Mouse (Mus musculus) liver, embryonic 14.5 days (tissue): ENCODE measurements around the gene Actn4. TPM values are rescaled to one million over a fixed set of nuclear protein-coding genes. Genes with fewer than 3 reads are reported as not detected.

ENCODE experiments used
- ATAC-seq: fragments of 200-750 bp; cut with Nextera tagmentation; 2 replicates; pipeline ENCODE4 v1.8.0; 2017; ENCODE audit warnings: moderate number of reproducible peaks, mild to moderate bottlenecking, moderate library complexity; ENCODE audit not compliant: insufficient read depth
- DNase-seq, 3 experiments: peaks; one replicate each; pipeline ENCODE4 v3.0.0-alpha.2; 2012 to 2013; ENCODE audit warnings: low read depth in 3 of 3, low spot score in 3 of 3
- H3K27ac ChIP-seq: fragments of 300-500 bp; sonication (generic); 2 replicates; pipeline ENCODE4 v1.5.1; 2014; ENCODE audit warnings: moderate library complexity, mild to moderate bottlenecking, control low read depth, inconsistent platforms
- H3K27me3 ChIP-seq: fragments of 300-500 bp; sonication (generic); 2 replicates; pipeline ENCODE4 v1.6.1; 2014; ENCODE audit warnings: mild to moderate bottlenecking, low read length, moderate library complexity; ENCODE audit not compliant: control insufficient read depth, insufficient read depth
- H3K36me3 ChIP-seq: fragments of 300-500 bp; sonication (generic); replicated peaks from 2 replicates; pipeline ENCODE4 v1.6.1; 2014; ENCODE audit warnings: low read depth; ENCODE audit not compliant: control insufficient read depth, insufficient read depth
- H3K4me1 ChIP-seq, 2 experiments: fragments of 200-500 bp in 1 of 2; fragments of 300-500 bp in 1 of 2; sonication (generic) in 1 of 2; replicated peaks; 2 replicates each; pipeline ENCODE4 v1.6.1; 2012 to 2014; ENCODE audit warnings: antibody characterized with exemption in 1 of 2, inconsistent platforms in 1 of 2, low read length in 1 of 2; ENCODE audit not compliant: control insufficient read depth in 2 of 2, insufficient read depth in 2 of 2
- H3K4me2 ChIP-seq: fragments of 300-500 bp; sonication (generic); 2 replicates; pipeline ENCODE4 v1.6.1; 2014; ENCODE audit warnings: low read depth, mild to moderate bottlenecking, control low read depth, moderate library complexity
- H3K4me3 ChIP-seq, 2 experiments: fragments of 200-500 bp in 1 of 2; fragments of 300-500 bp in 1 of 2; sonication (generic) in 1 of 2; 2 replicates each; pipeline ENCODE4 v1.5.1; 2012 to 2014; ENCODE audit warnings: low read depth in 2 of 2, low read length in 2 of 2, mild to moderate bottlenecking in 2 of 2, control low read depth in 1 of 2, inconsistent platforms in 1 of 2, moderate library complexity in 1 of 2; ENCODE audit not compliant: insufficient read depth in 1 of 2
- H3K9ac ChIP-seq: fragments of 300-500 bp; sonication (generic); replicated peaks from 2 replicates; pipeline ENCODE4 v1.6.1; 2014; ENCODE audit warnings: mild to moderate bottlenecking, control low read depth, moderate library complexity
- H3K9me3 ChIP-seq: fragments of 300-500 bp; sonication (generic); 2 replicates; pipeline ENCODE4 v1.6.1; 2016; ENCODE audit warnings: low read length, mixed read lengths; ENCODE audit not compliant: control insufficient read depth
- CTCF ChIP-seq: IDR thresholded peaks from 2 replicates; pipeline ENCODE4 v1.5.1; 2016; ENCODE audit warnings: antibody characterized with exemption, low read depth, control low read depth
- EP300 ChIP-seq: IDR thresholded peaks from 2 replicates; pipeline ENCODE4 v1.6.1; 2016; ENCODE audit warnings: antibody characterized with exemption, low read depth
- WGBS: fragments of 180-500 bp; shearing (Covaris S2); extraction: QIAGEN DNeasy Blood & Tissue Kit; methylation state at CpG from one replicate; pipeline ENCODE4 v1.1.7; 2014; ENCODE audit not compliant: insufficient replicate concordance; 5-methylcytosine and 5-hydroxymethylcytosine counted together
- polyA plus RNA-seq, 2 experiments: library from polyadenylated mRNA; depleted of rRNA in 1 of 2; stranded (reverse) in 1 of 2; unstranded in 1 of 2; fragments of >200 nt; fragmentation: Nextera tagmentation in 1 of 2; extraction: Ambion mirVana in 1 of 2; gene quantifications; 2 replicates each; pipeline versions ENCODE4 v1.2.1 to v1.2.3; 2012 to 2014

The Actn4 gene
- polyA plus RNA-seq, 2 experiments, result 80.4 to 94.5 TPM

- 79% methylated on average over 4 of the region's 4 CpGs for WGBS
- no peak for ATAC-seq
- Histone ChIP-seq H3K9ac (no peak overlapping the region), H3K9me3 (no peaks in the 10 kb centered on the region), H3K4me3 (no peak overlapping the region), H3K27me3 (no peaks in the 10 kb centered on the region), H3K4me2 (no peak overlapping the region), H3K27ac (no peak overlapping the region), H3K4me1 (peaks cover 4 to 42% of the 10 kb centered on the region in 2 experiments; a peak in 3 of 4 replicates), H3K36me3 (0 out of 2 replicates have a peak, but pooled peaks cover 3% of the 10 kb centered on the region)
- TF ChIP-seq EP300, result no peak
- no peak for TF ChIP-seq CTCF
- no peak for DNase-seq
Observed at GRCm38 (mm10) chr7:28931695-28932039, 30.5 kb downstream of the Actn4 start.

GRCm38 (mm10) chr7:28931032-28931694 lies 31.0 kb downstream of the Actn4 start:
- TF ChIP-seq CTCF (no peak), EP300 (no peak)
- Histone ChIP-seq H3K27ac (no peak overlapping the region), H3K4me1 (peaks cover under 1 to 39% of the 10 kb centered on the region in 2 experiments; a peak in 3 of 4 replicates), H3K4me3 (no peak overlapping the region), H3K9me3 (no peaks in the 10 kb centered on the region), H3K4me2 (no peak overlapping the region), H3K27me3 (no peaks in the 10 kb centered on the region), H3K9ac (no peak overlapping the region), H3K36me3 (0 out of 2 replicates have a peak, but pooled peaks cover 3% of the 10 kb centered on the region)
- ATAC-seq (no peak), DNase-seq (no peak)
- WGBS, result 84% methylated on average over 7 of the region's 7 CpGs

GRCm38 (mm10) chr7:28930320-28931031 lies 31.7 kb downstream of the Actn4 start:
- H3K4me1 ChIP-seq, result peaks cover 0 to 42% of the 10 kb centered on the region in 2 experiments; a peak in 3 of 4 replicates
- WGBS, result 59% methylated on average over 5 of the region's 5 CpGs
- no peak overlapping the region for H3K4me2 ChIP-seq
- no peak overlapping the region for H3K9ac ChIP-seq
- H3K36me3 ChIP-seq, result 0 out of 2 replicates have a peak, but pooled peaks cover 3% of the 10 kb centered on the region
- no peaks in the 10 kb centered on the region for H3K27me3 ChIP-seq
- DNase-seq (no peak), ATAC-seq (no peak)
- no peak overlapping the region for H3K27ac ChIP-seq
- H3K9me3 ChIP-seq, result no peaks in the 10 kb centered on the region
- TF ChIP-seq CTCF (no peak), EP300 (no peak)
- H3K4me3 ChIP-seq, result no peak overlapping the region

- H3K4me3 ChIP-seq, result no peak overlapping the region
- no peak for ATAC-seq
- no peak overlapping the region for H3K27ac ChIP-seq
- TF ChIP-seq EP300, result no peak
- no peak for TF ChIP-seq CTCF
- no peak overlapping the region for H3K4me2 ChIP-seq
- peaks cover 3 to 52% of the 10 kb centered on the region in 2 experiments; a peak in 3 of 4 replicates for H3K4me1 ChIP-seq
- no peak for DNase-seq
- H3K9ac ChIP-seq, result no peak overlapping the region
- H3K27me3 ChIP-seq, result no peaks in the 10 kb centered on the region
- WGBS, result 68% methylated on average over 3 of the region's 3 CpGs
- 0 out of 2 replicates have a peak, but pooled peaks cover 3% of the 10 kb centered on the region for H3K36me3 ChIP-seq
- H3K9me3 ChIP-seq, result no peaks in the 10 kb centered on the region
Observed at GRCm38 (mm10) chr7:28929381-28929780, 32.8 kb downstream of the Actn4 start.

- Histone ChIP-seq H3K4me2 (no peak overlapping the region), H3K4me3 (no peak overlapping the region), H3K27me3 (no peaks in the 10 kb centered on the region), H3K9ac (no peak overlapping the region), H3K9me3 (no peaks in the 10 kb centered on the region), H3K4me1 (peaks cover 10 to 59% of the 10 kb centered on the region in 2 experiments), H3K36me3 (peaks cover 5% of the 10 kb centered on the region), H3K27ac (peak overlapping the region; percentile 25; the same call in 1 of the 2 replicates)
- ATAC-seq, result no peak
- DNase-seq, result no peak
- WGBS, result 62% methylated on average over 2 of the region's 2 CpGs
- TF ChIP-seq EP300 (no peak), CTCF (no peak)
Observed at GRCm38 (mm10) chr7:28926172-28926571, 36.0 kb downstream of the Actn4 start.
